Mouse (Mus musculus): ENCODE measurements around the gene Slc24a1. TPM values are rescaled to one million over a fixed set of nuclear protein-coding genes. Genes with fewer than 3 reads are reported as not detected.
"Not testable (repeated sequence)": the region's sequence is repeated elsewhere in the genome, so short reads cannot be mapped to it uniquely, and the experiment has no call there.

Gene Slc24a1
- 0.04 TPM in 2 replicates for polyA plus RNA-seq (2015; fragmentation: Nextera tagmentation; extraction: Ambion mirVana)

GRCm38 (mm10) chr9:64951161-64951657 lies at the start of gene Slc24a1:
Slc24a1 (minus strand) TSS chr9:64951607.
- no peaks in the 10 kb centered on the region for H3K4me1 ChIP-seq (ENCODE audit: insufficient read depth, low read depth, low read length)
- ATAC-seq (no peak), DNase-seq (ENCODE audit: low spot score) (no peak)
- H3K9ac ChIP-seq (replicated peaks; ENCODE audit: low read depth): no peak within 1 kb of the TSS
- H3K4me2 ChIP-seq (replicated peaks; ENCODE audit: low read depth, low read length): no peak within 1 kb of the TSS
- H3K27ac ChIP-seq (ENCODE audit: low read length): no peak within 1 kb of the TSS
- H3K27me3 ChIP-seq (replicated peaks; ENCODE audit: insufficient read depth, low read length): no peaks in the 10 kb centered on the region
- no peaks in the 10 kb centered on the region for H3K36me3 ChIP-seq (ENCODE audit: insufficient read depth, low read length)
- H3K9me3 ChIP-seq (ENCODE audit: low read length): no peaks in the 10 kb centered on the region
- TF ChIP-seq CTCF (IDR thresholded peaks at IDR 0.05) (peak; percentile 29), EP300 (IDR thresholded peaks at IDR 0.05) (no peak)
- 28% methylated on average over 11 of the region's 11 CpGs for WGBS
- no peak within 1 kb of the TSS for H3K4me3 ChIP-seq (ENCODE audit: low read depth, low read length)

- not testable (repeated sequence) for H3K4me3 ChIP-seq (ENCODE audit: low read depth, low read length); H3K9me3 ChIP-seq (ENCODE audit: low read length); DNase-seq (ENCODE audit: low spot score); H3K4me1 ChIP-seq (ENCODE audit: insufficient read depth, low read depth, low read length); H3K9ac ChIP-seq (replicated peaks; ENCODE audit: low read depth); H3K27me3 ChIP-seq (replicated peaks; ENCODE audit: insufficient read depth, low read length); H3K4me2 ChIP-seq (replicated peaks; ENCODE audit: low read depth, low read length); ATAC-seq; H3K27ac ChIP-seq (ENCODE audit: low read length)
- H3K36me3 ChIP-seq (ENCODE audit: insufficient read depth, low read length): peaks cover 28% of the 10 kb centered on the region; the same call in 1 of the 2 replicates
- WGBS: 74% methylated on average over 1 of the region's 1 CpGs
- peak; percentile 16; the same call in 1 of the 2 replicates for TF ChIP-seq CTCF (IDR thresholded peaks at IDR 0.05)
These were observed 44.1 kb upstream of the Slc24a1 start for GRCm38 (mm10) chr9:64995464-64995863.

- ATAC-seq: no peak
- Histone ChIP-seq H3K9me3 (ENCODE audit: low read length) (no peaks in the 10 kb centered on the region), H3K27ac (ENCODE audit: low read length) (no peak overlapping the region), H3K4me2 (replicated peaks; ENCODE audit: low read depth, low read length) (no peak overlapping the region), H3K27me3 (replicated peaks; ENCODE audit: insufficient read depth, low read length) (no peaks in the 10 kb centered on the region), H3K4me3 (ENCODE audit: low read depth, low read length) (no peak overlapping the region), H3K4me1 (ENCODE audit: insufficient read depth, low read depth, low read length) (no peaks in the 10 kb centered on the region), H3K9ac (replicated peaks; ENCODE audit: low read depth) (no peak overlapping the region), H3K36me3 (ENCODE audit: insufficient read depth, low read length) (peaks cover 25% of the 10 kb centered on the region; the same call in 1 of the 2 replicates)
- no peak for TF ChIP-seq EP300 (IDR thresholded peaks at IDR 0.05)
- no peak for TF ChIP-seq CTCF (IDR thresholded peaks at IDR 0.05)
- 79% methylated on average over 7 of the region's 7 CpGs for WGBS
- DNase-seq (ENCODE audit: low spot score): no peak
These were observed 38.9 kb upstream of the Slc24a1 start for GRCm38 (mm10) chr9:64990291-64990690.

DNA sequence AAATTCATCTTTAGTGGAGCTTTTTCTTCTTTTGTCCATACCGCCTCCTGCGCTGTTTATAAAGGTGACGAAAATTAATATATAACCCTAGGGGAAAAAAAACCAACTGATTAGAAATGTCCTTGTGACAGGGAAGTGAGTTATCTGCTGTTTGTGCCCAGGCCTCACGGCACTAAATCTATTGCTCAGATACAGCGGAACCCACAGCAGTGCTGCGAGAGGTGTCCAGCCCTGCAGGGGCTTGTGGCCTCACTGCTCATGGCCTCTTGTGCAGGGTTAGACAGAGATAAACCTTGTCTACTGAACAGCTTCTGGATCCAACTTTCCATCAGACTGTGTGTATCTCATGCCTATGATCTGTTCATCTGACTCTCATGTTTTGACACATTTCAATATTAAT lies 37.0 kb upstream of the Slc24a1 start:
- Histone ChIP-seq H3K36me3 (ENCODE audit: insufficient read depth, low read length) (peaks cover 38% of the 10 kb centered on the region; the same call in 1 of the 2 replicates), H3K27me3 (replicated peaks; ENCODE audit: insufficient read depth, low read length) (no peaks in the 10 kb centered on the region), H3K9me3 (ENCODE audit: low read length) (no peaks in the 10 kb centered on the region), H3K4me2 (replicated peaks; ENCODE audit: low read depth, low read length) (no peak overlapping the region), H3K4me3 (ENCODE audit: low read depth, low read length) (no peak overlapping the region), H3K27ac (ENCODE audit: low read length) (no peak overlapping the region), H3K4me1 (ENCODE audit: insufficient read depth, low read depth, low read length) (no peaks in the 10 kb centered on the region), H3K9ac (replicated peaks; ENCODE audit: low read depth) (no peak overlapping the region)
- ATAC-seq (no peak), DNase-seq (ENCODE audit: low spot score) (no peak)
- TF ChIP-seq CTCF (IDR thresholded peaks at IDR 0.05) (no peak), EP300 (IDR thresholded peaks at IDR 0.05) (no peak)
- 84% methylated on average over 6 of the region's 6 CpGs for WGBS

DNA sequence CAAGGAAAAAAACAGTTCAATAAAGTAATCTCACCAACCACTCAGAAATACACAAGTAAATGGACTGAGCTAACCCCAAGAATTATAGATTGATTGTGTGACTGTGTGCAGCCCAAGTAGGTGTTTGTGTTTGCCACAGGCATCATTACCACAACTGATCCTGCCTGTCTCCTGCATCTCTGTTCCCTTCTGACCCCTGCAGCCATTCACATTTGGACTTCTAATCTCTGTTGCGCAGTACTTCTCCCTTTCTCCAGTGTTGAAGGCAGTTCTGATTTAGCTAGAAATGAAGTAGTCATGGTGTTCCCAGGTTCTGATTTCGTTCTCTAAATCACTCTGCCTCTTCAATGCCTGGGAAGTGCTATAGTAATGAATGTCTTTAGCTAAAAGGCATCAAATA lies 36.2 kb upstream of the Slc24a1 start:
- Histone ChIP-seq H3K4me1 (ENCODE audit: insufficient read depth, low read depth, low read length) (no peaks in the 10 kb centered on the region), H3K27me3 (replicated peaks; ENCODE audit: insufficient read depth, low read length) (no peaks in the 10 kb centered on the region), H3K4me3 (ENCODE audit: low read depth, low read length) (no peak overlapping the region), H3K9me3 (ENCODE audit: low read length) (no peaks in the 10 kb centered on the region), H3K36me3 (ENCODE audit: insufficient read depth, low read length) (peaks cover 38% of the 10 kb centered on the region; the same call in 1 of the 2 replicates), H3K4me2 (replicated peaks; ENCODE audit: low read depth, low read length) (no peak overlapping the region), H3K9ac (replicated peaks; ENCODE audit: low read depth) (no peak overlapping the region), H3K27ac (ENCODE audit: low read length) (no peak overlapping the region)
- TF ChIP-seq CTCF (IDR thresholded peaks at IDR 0.05) (no peak), EP300 (IDR thresholded peaks at IDR 0.05) (no peak)
- DNase-seq (ENCODE audit: low spot score) (no peak), ATAC-seq (no peak)
- 82% methylated on average over 2 of the region's 2 CpGs for WGBS

- no peak for DNase-seq (ENCODE audit: low spot score)
- Histone ChIP-seq H3K27me3 (replicated peaks; ENCODE audit: insufficient read depth, low read length) (no peaks in the 10 kb centered on the region), H3K4me1 (ENCODE audit: insufficient read depth, low read depth, low read length) (no peaks in the 10 kb centered on the region), H3K27ac (ENCODE audit: low read length) (no peak overlapping the region), H3K36me3 (ENCODE audit: insufficient read depth, low read length) (peaks cover 43% of the 10 kb centered on the region), H3K9me3 (ENCODE audit: low read length) (no peaks in the 10 kb centered on the region), H3K4me2 (replicated peaks; ENCODE audit: low read depth, low read length) (no peak overlapping the region), H3K4me3 (ENCODE audit: low read depth, low read length) (no peak overlapping the region), H3K9ac (replicated peaks; ENCODE audit: low read depth) (no peak overlapping the region)
- TF ChIP-seq CTCF (IDR thresholded peaks at IDR 0.05) (no peak), EP300 (IDR thresholded peaks at IDR 0.05) (no peak)
- ATAC-seq: no peak
- 83% methylated on average over 9 of the region's 9 CpGs for WGBS
These were observed 34.4 kb upstream of the Slc24a1 start for GRCm38 (mm10) chr9:64985807-64986206.

Measured in lung, postnatal 0 days (tissue).